Mouse (Mus musculus) cerebellum, adult 9-11 months (tissue): ENCODE measurements around the gene Ung.

Experiments used
- DNase-seq: peaks from one replicate; pipeline ENCODE4 v3.0.0; 2022

The Ung gene

DNA sequence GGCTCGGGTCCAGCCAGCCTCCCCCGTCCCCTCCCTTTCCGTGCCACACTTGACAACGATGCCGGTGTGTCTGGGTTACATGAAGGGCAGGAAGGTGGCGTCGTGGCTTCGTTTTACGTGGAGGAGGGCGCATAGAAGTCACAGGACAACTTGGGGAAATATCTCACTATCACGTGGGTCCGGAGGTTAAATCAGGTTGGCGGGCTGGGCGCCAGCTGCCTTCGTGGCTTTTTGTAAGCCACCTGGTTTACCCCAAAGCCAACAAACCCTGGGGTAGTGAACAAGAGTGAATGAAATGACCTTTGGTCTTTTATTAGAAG, 1.3 kb downstream of the Ung start:
- DNase-seq: peak; percentile 71

DNA sequence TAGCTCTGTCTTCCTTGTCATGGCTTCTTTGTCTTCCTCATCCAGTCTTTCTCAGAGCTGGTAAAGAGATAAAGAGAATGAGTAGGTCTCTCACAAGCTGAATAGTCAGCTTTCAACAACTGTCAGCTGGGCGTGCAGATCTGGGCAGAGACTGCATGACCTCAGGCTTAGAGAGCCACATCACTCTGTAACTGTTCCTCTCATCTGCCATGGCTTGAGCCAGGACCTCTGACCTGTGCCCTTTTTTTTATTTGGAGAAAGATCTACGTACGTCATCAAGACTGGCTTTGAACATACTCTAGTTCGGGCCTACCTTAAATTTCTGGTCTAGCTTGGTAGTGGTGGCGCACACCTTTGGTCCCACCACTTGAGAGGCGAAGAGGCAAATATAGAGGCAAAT, 2.7 kb downstream of the Ung start:
- no peak for DNase-seq

DNA sequence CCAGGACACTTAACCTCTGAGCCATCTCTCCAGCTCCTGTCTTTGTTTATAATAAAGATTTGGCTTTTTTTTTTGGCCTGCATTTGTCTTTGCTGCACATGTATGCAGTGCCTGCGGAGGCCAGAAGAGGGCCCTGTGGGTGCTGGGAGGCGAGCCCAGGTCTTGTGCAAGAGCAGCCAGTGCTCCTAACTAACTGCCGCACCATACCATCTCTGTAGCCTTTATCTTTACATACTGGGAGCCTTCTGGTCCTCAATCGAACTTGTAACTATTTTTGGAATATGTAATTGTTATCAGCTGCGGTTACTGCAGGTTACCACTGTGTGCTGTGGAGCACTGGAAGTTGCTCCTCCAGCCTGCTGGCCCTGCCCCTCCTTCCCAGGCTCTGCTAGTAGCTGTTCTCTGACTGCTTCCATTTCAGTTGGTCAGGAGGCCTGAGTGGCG, 3.9 kb downstream of the Ung start:
- DNase-seq: peak; percentile 39

DNA sequence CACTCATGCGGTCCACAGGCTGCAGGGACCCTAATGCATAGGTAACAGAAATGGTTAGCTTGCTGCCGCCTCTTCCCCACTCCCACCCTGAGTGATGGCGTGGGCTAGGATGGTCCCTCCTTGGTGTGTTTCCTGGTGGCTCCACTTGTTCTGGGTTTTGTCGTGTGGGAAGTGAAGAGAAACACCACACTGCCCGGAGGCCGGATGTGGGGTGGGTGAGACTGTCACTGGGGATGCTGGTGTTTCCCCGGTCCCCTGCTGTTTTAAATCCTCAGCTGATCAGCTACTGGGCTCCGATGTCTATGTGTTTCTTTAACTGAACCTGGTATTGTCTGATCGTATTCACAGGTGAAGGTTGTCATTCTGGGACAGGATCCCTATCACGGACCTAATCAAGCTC, 5.3 kb downstream of the Ung start:
- DNase-seq: no peak

DNA sequence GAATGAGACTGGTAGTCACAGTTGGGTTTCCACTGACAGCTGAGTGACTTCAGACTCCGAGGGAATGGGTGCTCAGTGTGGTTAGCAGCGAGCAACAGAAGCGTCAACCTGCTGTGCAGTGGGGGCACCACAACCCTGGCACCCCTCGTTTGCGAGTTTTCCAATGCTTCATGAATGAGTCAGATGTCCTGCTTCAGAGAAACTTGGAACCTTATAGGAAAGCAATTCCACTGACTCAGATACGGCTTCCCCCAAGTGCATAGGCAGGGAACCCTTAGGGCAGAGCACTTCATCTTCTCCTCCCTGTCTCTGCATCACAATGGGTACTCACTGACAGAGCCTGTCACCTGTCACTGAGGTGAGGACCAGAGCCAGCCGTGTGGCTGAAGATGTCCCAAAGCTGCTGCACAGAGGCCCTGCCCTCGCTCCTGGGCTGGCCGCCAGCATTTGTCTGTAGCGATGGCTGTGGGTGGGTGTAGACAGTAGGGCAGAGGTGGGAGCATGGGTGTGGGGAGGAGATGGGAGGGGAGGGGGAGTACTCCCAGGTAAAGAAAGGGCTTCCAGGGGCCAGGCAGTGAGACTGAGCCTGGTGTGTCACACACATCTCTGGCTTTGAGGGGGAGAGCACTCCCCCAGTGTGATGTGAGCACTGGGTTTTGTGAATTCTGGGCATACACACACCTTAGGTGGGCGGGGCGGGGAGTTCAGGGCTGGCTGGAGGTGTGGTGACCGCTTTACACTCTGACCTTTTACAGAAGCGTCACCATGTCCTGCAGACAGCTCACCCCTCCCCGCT, 7.5 kb downstream of the Ung start:
- no peak for DNase-seq

DNA sequence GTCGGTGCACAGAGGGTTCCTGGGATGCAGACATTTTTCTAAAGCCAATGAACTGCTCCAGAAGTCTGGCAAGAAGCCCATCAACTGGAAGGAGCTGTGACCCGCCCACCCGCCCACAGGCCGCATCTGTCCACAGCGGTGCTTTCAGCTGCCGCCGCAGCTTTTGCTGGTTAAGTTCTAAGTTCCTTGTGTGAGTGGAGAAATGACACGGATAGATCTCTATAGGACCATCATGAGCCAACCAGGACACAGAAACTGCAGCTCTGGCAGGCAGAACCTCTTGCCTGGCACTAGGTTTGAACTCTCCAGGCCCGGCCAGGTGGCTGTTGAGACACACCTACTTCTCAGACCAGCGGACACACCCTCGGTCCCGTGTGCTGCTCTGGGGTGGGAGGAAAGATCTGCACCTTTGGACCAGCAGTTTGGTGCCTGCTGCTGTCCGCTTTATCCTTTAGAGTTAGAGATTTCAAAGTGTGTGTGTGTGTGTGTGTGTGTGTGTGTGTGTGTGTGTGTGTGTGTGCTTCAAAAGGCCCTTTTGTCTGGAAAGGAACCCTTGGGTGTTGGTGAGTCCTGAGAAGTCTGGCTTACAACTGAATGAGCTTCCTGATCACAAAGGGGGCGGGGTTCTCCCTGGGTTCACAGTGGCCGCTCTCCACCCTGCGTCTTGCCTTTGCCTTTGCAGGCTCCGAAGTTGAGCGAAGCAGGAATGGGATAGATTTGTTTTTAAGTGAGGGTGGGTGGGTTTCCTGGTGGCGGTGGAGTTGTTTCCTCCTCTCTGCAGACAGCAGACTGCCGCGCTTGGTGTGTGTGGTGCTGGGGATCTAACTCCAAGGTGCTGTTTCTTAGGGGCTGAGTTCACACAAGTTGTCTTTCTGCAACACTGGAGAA, 8.3 kb downstream of the Ung start:
- DNase-seq: no peak

DNA sequence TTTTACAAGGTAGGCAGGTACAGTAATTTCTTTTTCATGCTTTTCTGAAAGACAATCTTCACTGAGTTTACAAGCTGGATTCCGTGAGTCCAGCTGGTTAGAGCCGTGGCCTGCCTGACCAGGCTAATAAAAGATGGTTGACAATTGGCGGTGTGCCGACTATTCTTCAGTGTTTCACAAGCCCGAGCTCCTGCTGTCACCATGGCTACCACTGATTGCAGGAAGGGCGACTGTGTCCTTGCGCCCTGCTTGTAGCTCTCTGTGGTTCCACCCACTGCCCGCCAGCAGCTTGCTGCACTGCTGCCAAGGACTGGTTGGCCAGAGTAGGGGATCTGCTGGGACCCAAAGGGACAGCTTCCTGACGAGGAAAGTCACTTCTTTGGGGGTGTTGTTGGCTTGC, 9.0 kb downstream of the Ung start:
- DNase-seq: peak; percentile 64

DNA sequence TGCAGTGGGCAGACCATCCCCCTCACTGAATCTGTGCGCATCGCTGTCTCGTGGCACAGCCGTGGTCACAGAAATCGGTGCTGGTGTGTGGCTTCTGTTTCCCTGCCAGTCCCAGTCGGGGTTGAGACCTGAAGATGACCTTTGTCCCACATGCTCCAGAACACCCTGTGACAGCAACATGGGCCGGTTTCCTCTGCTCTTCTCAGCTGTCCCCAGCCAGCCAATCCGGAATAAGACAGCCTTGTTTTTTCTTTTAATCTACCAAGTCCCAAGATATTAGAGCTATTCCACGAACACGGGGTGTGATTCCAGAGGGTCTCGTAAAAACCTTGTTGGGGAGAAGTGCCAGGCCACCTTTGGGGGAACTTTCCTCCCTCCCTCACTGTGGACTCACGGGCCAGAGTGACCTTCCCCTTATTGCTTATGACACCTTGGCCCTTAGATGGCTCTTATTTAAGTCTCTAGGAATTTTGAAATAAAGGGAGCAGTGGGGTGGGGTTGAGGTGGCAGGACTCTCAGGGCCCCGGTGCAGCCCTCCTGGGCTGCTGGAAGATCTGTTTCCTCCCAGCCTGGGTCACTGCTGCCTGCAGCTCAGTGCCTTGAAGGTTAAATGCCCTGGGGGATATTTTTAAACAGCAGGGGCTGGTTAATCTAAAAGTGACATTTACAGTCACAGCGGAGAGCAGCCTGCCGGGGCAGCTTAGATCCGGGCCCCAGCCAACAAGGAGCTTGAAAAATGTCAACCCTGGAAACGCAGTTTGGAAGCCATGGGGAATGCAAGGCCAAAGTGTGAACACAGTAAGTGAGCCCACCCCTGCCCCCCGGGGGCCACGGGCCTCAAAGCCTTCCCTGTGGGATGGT, 16.1 kb downstream of the Ung start, which contains the start of gene Acacb:
Acacb (plus strand) TSS at position 508 of the 861 bp plus-strand sequence.
- DNase-seq: no peak

DNA sequence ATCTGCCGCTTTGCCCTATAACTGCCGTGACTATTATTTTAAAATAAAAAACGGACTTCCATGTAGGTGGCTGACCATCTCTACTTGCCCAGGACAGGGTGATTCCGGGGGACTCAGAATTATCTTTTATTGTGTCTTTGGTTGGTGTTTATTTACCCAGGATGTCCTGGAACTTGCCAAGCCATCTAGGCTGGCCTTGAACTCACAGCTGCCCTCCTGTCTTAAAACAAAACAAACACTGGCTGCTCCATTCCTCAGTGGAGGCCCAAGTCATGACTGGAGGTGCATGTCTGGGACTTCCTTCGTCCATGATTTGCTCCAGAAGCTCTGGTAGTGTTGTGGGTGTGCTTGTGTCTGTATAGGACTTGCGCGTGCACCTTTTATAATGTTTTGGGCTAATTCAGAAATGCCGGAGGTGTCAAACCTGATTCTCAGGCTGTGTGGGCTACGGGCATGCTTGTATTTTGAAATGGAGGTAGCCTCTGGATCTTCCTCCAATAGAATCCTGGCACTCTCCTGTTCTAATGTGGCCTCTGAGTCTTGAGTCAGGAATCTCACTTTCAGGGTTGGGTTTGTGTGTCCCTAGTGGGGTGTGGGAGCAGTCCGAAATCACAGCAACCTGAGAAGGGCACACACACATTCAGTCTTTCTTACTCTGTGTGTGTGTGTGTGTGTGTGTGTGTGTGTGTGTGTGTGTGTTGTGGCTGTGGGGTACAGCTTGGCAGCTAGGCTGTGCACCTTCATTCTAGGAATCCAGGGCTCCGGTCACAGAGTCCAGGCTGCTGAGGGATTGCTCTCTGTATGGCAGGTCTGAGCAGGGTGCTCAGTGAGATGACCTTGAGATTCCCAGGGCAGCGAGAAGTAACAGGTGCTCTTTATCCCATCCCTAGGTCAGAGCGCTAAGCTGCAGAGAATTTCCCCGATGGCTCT, 17.1 kb downstream of the Ung start:
- no peak for DNase-seq

DNA sequence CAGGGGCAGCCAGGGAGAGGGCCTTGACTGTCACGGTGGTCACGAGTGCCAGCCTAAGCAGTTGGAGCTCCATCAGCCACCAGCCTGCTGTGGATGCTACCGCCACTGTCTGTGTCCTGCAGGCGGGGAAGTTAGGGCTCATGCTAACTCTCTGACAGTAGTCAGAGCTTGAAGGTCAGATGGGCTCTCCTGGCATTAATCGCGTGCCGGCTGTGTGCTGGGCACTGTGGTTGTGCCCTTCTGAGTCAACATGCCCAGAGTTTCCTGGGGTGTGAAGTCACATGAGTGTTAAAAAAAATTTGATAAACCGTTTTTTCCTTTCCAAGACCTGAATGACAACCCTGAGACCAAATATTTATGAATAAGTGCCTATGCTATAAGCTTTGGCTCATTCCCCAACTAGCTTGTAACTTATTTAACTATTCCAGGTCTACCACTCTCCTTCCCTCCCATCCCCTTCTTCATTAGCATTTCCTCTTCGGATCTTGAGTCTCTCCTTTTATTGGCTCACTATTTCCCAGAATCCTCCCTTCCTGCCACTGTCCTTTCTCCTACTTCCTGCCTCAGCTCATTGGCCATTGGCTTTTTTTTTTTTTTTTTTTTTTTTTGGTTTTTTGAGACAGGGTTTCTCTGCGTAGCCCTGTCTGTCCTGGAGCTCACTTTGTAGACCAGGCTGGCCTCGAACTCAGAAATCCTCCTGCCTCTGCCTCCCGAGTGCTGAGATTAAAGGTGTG, 22.3 kb downstream of the Ung start:
- DNase-seq: no peak

DNA sequence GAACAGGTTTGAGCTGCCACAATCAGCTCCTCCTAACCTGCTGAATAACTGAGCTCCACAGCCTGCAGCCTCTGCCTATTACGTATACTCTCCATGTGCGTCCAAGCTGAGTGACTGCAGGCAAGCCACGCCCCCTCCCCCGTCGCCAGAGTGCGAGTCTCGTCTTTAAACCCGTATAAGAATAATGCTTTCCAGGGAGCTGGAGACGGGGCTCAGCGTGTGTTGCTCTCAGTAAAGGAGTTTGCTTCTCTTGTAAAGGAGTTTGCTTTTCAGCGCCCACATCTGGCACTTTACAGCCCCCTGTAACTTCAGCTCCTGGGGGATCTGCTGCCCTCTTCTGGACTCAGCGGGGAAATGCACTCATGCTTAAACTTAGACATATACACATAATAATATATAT, 23.3 kb downstream of the Ung start:
- DNase-seq: no peak

DNA sequence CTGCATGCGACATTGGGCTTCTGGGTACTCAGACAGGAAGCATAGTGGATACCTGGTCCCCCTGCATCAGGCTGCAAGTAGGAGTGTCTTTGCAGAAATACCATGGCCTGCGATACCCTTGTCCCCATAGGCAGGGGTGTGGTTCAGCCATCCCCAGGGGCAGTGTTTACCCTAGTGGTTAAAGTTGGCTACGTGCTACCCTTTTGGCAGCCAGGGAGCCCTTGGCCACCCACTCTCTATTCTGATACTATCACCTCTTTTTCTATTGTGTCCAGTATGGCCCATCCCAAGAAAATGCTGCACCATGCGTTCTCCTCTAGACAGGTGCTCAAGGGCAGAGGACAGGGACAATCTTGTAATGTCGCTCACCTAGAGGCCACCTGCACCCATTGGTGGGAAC, 24.6 kb downstream of the Ung start:
- DNase-seq: no peak

DNA sequence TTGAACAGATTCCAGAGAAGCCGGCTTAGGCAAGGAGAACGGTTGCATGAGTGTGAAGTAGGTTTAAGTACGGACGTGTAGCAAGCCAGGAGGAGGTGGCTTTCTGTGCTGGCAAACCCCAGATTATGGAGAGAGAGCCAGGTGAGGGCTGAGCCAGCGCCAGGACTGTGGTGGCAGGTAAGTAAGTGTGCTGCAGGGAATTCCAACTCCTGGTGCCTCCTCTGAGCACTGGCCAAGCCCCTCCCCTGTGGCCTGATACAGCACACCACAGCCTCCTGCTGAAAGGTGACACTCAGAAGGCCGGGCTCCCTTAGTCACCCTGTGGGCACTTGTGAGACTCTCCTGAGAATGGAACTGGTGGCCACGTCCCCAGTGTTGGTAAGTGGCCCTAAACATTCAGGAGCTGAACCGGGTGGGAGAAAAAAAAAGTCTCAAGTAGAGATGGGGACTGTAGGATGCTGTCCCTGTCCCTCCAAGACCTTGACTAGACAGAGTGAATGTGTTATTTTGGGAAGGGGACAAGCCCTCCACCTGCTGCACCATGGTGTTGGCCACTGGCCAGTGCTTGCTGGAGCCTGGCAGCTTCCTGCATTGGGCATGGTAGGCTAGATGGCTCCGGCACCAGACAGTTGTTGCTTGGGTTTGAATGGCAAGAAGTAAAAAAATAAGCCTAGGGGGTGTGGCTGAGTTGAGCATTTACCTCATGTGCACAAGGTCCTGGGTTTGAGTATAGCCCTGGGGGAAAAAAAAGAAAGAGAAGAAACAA, 25.2 kb downstream of the Ung start:
- DNase-seq: no peak

DNA sequence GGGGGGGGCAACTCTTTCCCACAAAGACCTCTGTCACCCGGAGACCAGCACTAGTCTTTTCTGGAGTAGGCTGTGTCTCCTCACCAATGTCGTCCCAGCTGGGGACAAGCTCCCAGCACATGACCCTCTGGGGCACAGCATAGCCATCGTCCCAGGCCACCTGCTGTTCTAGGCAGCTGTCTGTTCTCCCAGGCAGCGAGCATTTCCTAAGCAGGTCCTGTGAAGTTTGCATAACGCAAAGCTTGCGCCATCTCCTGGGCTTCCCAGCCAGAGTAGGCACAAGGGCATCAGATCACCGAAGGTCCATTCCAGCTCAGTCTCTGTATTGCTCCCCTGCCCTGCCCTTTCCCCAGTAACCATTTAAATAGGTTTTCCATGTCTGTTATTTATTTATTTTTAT, 27.1 kb downstream of the Ung start:
- no peak for DNase-seq

DNA sequence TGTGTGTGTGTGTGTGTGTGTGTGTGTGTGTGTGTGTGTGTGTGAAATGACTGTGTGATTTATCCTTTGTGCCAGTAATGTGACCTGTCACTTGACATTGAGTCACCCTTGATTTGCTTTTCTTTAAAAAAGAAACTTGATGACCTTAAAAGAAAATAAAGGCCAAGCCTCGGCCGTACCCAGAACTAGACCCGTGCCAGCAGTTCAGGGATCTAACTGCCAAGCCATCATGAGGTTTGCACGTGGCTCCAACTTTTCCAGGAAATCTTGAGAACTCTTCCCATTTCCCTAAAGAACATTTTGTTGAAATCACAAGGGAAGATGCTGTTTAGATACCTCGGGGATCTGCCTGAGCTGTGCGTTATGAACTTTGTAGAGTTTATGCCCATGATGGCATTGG, 31.2 kb downstream of the Ung start:
- DNase-seq: no peak

DNA sequence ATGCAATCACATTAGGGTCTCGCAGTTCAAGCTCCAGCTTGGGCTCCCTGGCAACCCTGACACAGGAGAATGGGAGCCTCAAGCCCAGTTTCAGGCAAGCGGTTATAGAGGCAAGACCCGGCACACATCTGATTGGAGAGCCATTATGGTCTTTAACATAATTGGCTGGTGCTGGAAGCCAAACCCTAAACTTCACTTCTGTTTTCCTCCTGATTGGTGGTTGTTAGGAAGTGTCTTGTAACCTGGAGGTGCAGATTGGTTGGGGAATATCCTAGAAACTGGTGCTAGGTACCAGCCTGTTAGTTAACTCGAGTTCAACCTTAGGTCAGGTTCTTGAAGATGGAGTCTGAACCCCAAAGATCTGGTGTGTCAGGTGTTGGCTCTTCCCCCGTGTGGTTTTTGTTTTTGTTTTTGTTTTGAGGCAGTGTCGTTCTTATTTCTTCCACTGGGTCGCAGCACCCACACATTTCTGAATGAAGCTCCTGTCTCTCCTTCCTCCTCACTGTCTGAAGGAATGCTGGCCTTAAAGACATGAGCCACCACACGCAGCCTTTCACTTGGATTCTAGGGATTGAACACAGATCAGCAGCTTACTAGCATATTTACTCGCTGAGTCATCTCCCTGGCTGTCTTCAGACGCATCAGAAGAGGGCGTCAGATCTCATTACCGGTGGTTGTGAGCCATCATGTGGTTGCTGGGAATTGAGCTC, 32.1 kb downstream of the Ung start:
- no peak for DNase-seq

DNA sequence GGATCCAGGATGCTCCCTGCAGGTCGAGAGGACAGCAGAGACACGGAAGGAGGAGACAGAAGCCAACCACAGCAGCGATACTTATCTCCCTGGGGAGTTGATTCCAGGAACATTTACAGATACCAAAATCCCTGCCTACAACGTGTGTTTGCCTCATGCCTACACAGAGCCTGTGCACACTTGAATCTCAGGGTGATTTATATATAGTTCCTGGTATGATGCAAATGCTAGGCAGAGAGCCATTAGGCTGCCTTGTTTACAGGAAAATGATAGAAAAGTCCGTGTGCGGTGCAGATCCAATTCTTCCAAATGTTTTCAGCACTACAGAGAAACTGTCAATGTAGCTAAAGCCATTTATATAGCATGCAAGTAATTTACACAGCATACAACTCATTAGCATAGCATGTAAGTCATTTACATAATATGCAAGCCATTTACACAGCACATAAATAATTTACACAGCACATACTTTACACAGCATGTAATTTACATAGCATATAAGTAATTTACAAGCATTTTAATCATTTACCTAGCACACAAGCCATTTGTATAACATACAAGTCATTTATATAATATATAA, 33.0 kb downstream of the Ung start:
- DNase-seq: no peak

DNA sequence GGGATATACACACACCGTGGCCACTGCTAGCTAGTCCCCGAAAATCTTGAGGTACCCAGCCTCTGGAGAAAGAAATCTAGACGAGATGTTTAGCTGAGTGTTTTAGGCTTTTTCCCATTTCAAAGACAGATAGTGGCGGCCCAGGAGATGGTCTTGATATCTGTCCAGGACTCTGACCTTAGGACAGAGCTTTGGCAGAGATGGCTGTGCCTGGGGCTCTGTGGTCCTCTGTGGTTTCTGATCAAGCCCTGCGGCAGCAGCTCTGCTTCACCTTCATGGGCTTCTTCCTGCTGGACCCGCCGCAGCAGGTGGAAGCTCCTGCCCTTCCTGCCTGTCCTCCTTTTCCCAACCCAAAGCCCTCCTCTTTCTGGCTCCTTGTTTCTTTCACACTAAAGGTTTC, 40.2 kb downstream of the Ung start:
- DNase-seq: no peak

DNA sequence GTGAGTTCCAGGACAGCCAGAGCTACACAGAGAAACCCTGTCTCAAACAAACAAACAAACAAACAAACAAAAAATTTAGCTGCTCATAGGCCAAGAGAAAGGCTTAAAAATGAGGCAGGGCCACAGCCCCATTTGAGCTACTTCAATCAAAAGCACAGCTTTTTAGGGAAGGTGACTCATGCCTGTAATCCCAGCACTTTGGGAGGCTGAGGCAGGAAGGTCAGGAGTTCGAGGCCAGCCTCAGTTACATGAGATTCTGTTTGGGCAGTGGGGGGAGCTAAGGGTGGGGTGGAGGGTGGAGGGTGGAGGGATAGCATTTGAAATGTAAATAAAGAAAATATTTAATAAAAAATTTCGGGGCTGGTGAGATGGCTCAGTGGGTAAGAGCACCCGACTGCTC, 42.8 kb downstream of the Ung start:
- DNase-seq: no peak

DNA sequence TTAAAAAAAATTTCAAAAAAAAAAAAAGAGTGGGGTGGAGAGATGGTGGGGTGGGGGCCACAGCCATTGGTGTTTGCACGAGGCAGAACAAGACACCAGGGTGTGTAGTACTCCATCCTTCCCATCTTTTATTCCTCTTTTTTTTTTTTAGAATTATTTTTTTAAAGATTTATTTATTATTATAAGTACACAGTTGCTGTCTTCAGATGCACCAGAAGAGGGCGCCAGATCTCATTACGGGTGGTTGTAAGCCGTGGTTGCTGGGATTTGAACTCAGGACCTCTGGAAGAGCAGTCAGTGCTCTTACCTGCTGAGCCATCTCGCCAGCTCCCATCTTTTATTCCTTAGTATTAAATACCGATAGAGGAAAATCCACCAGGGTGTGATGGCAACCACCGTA, 43.3 kb downstream of the Ung start:
- DNase-seq: no peak
